In genomic region chr12:8921394-8922368, GRCm38 (mm10) we compare ENCODE assay signal across 8 mouse cellular contexts. TPM values are rescaled to one million over a fixed set of nuclear protein-coding genes. Genes with fewer than 3 reads are reported as not detected.
DNase-seq lines count a peak whose midpoint lies in the region; ATAC-seq and TF ChIP-seq lines count a peak whose summit lies in the region.

Laptm4a (plus strand) TSS chr12:8921664.

- in situ Hi-C loops in ES-E14 (cut with MboI; ENCODE audit: low sequenced_read_pairs in 2 of 2, unreplicated experiment in 2 of 2), result no loop called here

- H3K9ac ChIP-seq in ES-E14 (ENCODE audit: insufficient read depth, low read depth, low read length, poor library complexity, severe bottlenecking), result peak within 1 kb of the TSS; percentile 97
- peak within 1 kb of the TSS; percentile 88 for H3K9ac ChIP-seq in forebrain, embryonic 15.5 days (replicated peaks)

- peak; percentile 99 for ATAC-seq in forebrain, embryonic 15.5 days (replicated peaks)
- peak; percentile 94 for ATAC-seq in neutrophil, adult 5-6 weeks (ENCODE audit: extremely low read depth, insufficient number of reproducible peaks, low FRiP score, poor library complexity, severe bottlenecking)

- intact Hi-C loops in heart, postnatal 25 days (cut with DNase I), result loop anchor here (2.0 to 5.0 kb wide), 3 partner anchors 15 to 51 kb away; partner anchors contain the start of gene Wdr35

- TF ChIP-seq POLR2A in lung, adult 2 months (IDR thresholded peaks at IDR 0.05; ENCODE audit: borderline replicate concordance, extremely low read depth, low read depth, low read length), result peak; percentile 84

- peak within 1 kb of the TSS; percentile 79 to 93 for H3K4me3 ChIP-seq in ES-E14 (ENCODE audit: insufficient read depth in 1 of 2, low read depth in 1 of 2, low read length in 2 of 2, poor library complexity in 1 of 2, severe bottlenecking in 1 of 2)
- H3K4me3 ChIP-seq in forebrain, embryonic 15.5 days, result peak within 1 kb of the TSS; percentile 75
- peak within 1 kb of the TSS; percentile 84 for H3K4me3 ChIP-seq in lung, adult 2 months (replicated peaks; ENCODE audit: extremely low read depth, low read depth, low read length)

- peaks cover 2% of the 10 kb centered on the region; the same call in 1 of the 2 replicates for H3K36me3 ChIP-seq in ES-E14 (ENCODE audit: control insufficient read depth, insufficient read depth, low read length, poor library complexity, severe bottlenecking)
- H3K36me3 ChIP-seq in forebrain, embryonic 15.5 days, result no peaks in the 10 kb centered on the region

- no peaks in the 10 kb centered on the region for H3K9me3 ChIP-seq in ES-E14 (ENCODE audit: control insufficient read depth, insufficient read depth, low read depth, low read length)
- no peaks in the 10 kb centered on the region for H3K9me3 ChIP-seq in forebrain, embryonic 15.5 days

- peak; percentile 89 for DNase-seq in ES-E14 (ENCODE audit: low read depth, low spot score)
- DNase-seq in cerebellum, adult 11-12 months, result peak; percentile 99
- DNase-seq in heart, postnatal 25 days (ENCODE audit: low spot score), result peak; percentile 99
- peak; percentile 97 to 98 for DNase-seq in layer of hippocampus, adult 18-20 months (ENCODE audit: low spot score in 2 of 2)
- DNase-seq in lung, adult 2 months, result peak; percentile 98
- peak; percentile 95 to 97 for DNase-seq in thymus, adult 18-20 months

- H3K4me1 ChIP-seq in ES-E14 (ENCODE audit: control insufficient read depth in 2 of 2, insufficient read depth in 2 of 2, low read length in 2 of 2, poor library complexity in 1 of 2), result peaks cover 2 to 13% of the 10 kb centered on the region in 2 experiments; a peak in 3 of 4 replicates
- H3K4me1 ChIP-seq in forebrain, embryonic 15.5 days, result peaks cover 29% of the 10 kb centered on the region
- H3K4me1 ChIP-seq in lung, adult 2 months (ENCODE audit: control insufficient read depth, insufficient read depth, low read length), result peaks cover 12% of the 10 kb centered on the region

- WGBS in forebrain, embryonic 15.5 days, result under 1% methylated on average over 73 of the region's 73 CpGs
- WGBS in lung, adult 2 months, result under 1% methylated on average over 73 of the region's 73 CpGs

- H3K27ac ChIP-seq in ES-E14 (ENCODE audit: insufficient read depth, low read depth, low read length, poor library complexity, severe bottlenecking), result peak within 1 kb of the TSS; percentile 97
- peak within 1 kb of the TSS; percentile 98 for H3K27ac ChIP-seq in forebrain, embryonic 15.5 days (replicated peaks)

- H3K27me3 ChIP-seq in forebrain, embryonic 15.5 days, result no peaks in the 10 kb centered on the region

- H3K4me2 ChIP-seq in forebrain, embryonic 15.5 days (replicated peaks), result peak within 1 kb of the TSS; percentile 69

- no peak for TF ChIP-seq CTCF in lung, adult 2 months (IDR thresholded peaks at IDR 0.05; ENCODE audit: insufficient read depth, low read length)

TF ChIP-seq in ES-E14, 5 proteins besides CTCF, POLR2A, EP300 and RAD21:
- TF ChIP-seq CHD2 (IDR thresholded peaks at IDR 0.05; ENCODE audit: low read depth, low read length) (peak; percentile 93), HCFC1 (IDR thresholded peaks at IDR 0.05; ENCODE audit: borderline replicate concordance, insufficient read depth, low read length) (peak; percentile 65; the same call in 1 of the 2 replicates), MAFK (IDR thresholded peaks at IDR 0.05; ENCODE audit: insufficient read depth, low read depth, low read length) (no peak)

RNA-seq across cellular contexts. Expression of gene Laptm4a, which starts in this region (rescaled TPM):
- total RNA-seq in ES-E14 (2012; rRNA removed), result 238 and 248 TPM in 2 replicates
- 258 and 292 TPM in 2 replicates for polyA plus RNA-seq in forebrain, embryonic 15.5 days (2015; fragmentation: Nextera tagmentation; extraction: Ambion mirVana)
- 100 to 1,000 TPM; 332 to 350 TPM for total RNA-seq in heart, postnatal 25 days (2021)
- total RNA-seq in layer of hippocampus, adult 18-20 months (2021), result 100 to 1,000 TPM; 215 to 227 TPM
- 330 and 363 TPM in 2 replicates for polyA plus RNA-seq in lung, adult 2 months (2012; rRNA removed)
- 129 and 132 TPM in 2 replicates for total RNA-seq in neutrophil, adult 5-6 weeks (2017)

Comparison
In these comparisons a context has a peak if more than half of its experiments do, and no peak if none do; other contexts are left out.
1. Peak in every context shown above with its lines: DNase-seq, ATAC-seq, H3K4me3 ChIP-seq and H3K27ac ChIP-seq.